Mouse (Mus musculus) CD4-positive, CD25-positive, alpha-beta regulatory T cell, adult 2 months (primary cell): ENCODE data around the gene Coq6.
"Not testable (repeated sequence)": the region's sequence is repeated elsewhere in the genome, so short reads cannot be mapped to it uniquely, and the experiment has no call there.

Experiments
- DNase-seq: peaks from one replicate; pipeline ENCODE4 v3.0.0-alpha.2; 2012; ENCODE audit warnings: low read depth, low spot score

The Coq6 gene

GRCm38 (mm10) chr12:84361555-84362489, at the start of gene Coq6, which contains the start of gene Fam161b:
Coq6 (plus strand) TSS chr12:84361657.
Fam161b (minus strand) TSS chr12:84361833.
- peak; percentile 97 for DNase-seq

DNA sequence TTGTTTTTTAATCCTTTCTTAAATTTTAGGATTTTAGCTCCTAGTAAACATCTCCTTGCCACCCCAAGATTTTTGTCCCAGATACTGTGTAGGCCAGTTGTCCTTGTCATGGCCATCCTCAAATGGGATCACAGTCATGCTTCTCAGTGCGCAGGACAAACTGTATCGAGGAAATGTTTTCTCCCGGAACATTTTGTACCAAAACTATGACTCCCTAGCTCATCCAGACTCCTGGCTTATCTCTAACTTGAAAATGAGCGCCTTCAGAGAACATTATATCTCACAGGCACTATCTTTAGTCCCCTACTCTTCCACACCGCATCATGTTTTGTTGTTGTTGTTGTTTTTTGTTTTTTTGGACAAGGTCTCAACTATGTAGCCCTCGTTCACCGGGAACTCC, 45.5 kb upstream of the Coq6 start:
- no peak for DNase-seq

GRCm38 (mm10) chr12:84316721-84317621, 44.5 kb upstream of the Coq6 start, which contains the start of gene Zfp410:
Zfp410 (plus strand) TSS chr12:84316852.
- DNase-seq = peak; percentile 81

GRCm38 (mm10) chr12:84327111-84327512, 34.3 kb upstream of the Coq6 start:
- DNase-seq = no peak

- no peak for DNase-seq
Observed at GRCm38 (mm10) chr12:84336963-84337625, 24.4 kb upstream of the Coq6 start.

DNA sequence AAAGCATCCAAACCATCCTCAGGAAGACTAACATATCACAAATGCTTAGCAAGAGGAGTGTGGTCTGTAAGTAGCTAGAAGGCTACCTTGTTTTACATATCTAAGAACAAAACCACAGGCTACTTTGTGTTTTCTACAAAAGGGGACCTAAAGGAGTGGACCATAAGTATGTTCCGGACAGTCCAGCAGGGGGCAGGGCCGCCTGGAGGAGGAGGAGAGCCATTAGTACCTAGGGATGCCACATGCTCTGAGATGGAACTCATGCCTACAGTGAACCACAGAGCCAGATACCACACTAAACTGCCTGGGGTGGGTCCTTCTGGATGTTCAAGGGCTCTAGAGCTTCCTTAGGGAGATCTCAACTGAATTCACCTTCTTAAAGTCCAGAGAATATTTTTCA, 14.3 kb upstream of the Coq6 start:
- DNase-seq = peak; percentile 34

DNA sequence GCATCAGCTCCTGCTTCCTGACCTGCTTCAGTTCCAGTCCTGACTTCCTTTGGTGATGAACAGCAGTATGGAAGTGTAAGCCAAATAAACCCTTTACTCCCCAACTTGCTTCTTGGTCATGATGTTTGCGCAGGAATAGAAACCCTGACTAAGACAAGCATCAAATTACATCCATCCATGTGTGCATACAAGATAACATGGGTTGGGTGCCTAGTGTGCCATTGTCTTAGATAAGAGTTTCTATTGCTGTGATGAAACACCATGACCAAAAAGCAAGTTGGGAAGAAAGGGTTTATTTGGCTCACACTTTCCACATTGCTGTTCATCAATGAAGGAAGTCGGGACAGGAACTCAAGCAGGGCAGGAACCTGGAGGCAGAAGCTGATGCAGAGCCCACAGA, 2.8 kb upstream of the Coq6 start:
- DNase-seq = not testable (repeated sequence)

- DNase-seq = no peak
Observed at GRCm38 (mm10) chr12:84362872-84363271, 1.4 kb downstream of the Coq6 start.

DNA sequence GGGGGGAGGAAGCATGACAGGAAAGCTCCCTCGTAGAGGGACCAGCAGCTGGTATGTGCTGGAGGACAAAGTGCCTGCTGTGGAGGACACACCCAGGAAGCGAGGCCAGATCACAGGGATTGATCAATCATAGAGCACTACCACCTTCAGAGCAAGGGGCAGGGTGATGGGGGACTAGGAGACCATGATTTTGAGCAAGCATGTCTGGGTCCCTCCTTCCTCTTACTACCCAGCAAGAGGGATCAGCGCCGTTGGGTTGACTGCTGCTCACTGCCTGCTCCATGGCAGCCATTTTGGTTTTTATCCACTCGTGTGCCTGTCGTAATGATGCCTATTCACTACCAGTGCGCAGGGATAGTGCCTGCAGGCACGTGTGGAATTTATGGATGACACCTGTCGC, 2.8 kb downstream of the Coq6 start:
- no peak for DNase-seq

GRCm38 (mm10) chr12:84365137-84365536, 3.7 kb downstream of the Coq6 start:
- DNase-seq = no peak

GRCm38 (mm10) chr12:84366971-84367370, 5.5 kb downstream of the Coq6 start:
- peak; percentile 32 for DNase-seq

- no peak for DNase-seq
Observed at GRCm38 (mm10) chr12:84371647-84372046, 10.2 kb downstream of the Coq6 start.

DNA sequence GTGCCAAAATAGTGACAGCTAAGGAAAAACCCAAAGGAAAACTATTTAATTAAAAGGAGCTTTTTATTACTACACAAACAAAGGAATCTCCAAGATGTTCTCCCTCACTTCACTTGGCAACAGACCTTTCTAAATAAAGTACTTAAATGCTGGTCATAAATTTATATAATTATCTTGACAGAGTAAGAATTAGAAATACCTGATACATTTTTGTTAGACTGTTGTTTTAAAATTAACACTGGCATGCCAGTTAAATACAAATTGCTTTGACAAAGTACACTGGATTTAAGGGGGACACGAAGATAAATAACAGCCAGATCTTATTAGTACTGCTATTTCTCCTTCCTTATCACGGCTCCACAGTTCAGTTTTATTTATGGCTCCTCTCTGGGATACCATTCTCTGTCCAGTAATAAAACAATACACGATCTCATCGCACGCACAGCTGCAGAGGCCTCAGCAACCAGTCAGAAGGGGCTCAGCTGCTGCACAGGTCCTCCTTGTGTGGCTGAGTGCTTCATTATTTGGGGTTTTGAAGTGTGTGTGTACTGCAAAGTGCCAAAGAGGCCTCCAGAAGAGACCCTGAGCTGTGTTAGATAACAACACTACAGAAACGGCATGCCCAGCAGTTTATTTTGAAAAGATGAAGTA, 12.5 kb downstream of the Coq6 start:
- no peak for DNase-seq

GRCm38 (mm10) chr12:84382369-84382768, 20.9 kb downstream of the Coq6 start:
- no peak for DNase-seq

DNA sequence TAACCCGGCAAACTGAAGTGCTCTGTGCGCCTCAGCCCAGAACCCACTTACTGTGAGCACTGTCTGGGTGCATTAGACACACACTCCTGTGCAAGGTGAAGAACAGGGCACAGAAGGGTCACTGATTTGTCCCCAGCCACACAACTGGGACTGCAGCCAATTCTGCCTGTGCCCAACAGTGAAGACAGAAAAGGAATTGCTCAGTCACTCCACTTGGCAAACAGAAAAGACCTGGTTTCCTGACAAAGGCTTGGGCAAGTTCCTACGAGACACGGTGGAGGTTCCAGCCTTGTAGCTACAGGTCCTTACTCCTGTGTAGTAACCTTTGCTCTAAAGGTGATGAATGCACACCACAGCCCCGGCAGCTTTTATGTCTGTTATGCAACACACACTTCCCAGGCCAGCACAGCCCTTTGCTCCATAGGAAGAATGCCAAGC, 23.2 kb downstream of the Coq6 start:
- no peak for DNase-seq

DNA sequence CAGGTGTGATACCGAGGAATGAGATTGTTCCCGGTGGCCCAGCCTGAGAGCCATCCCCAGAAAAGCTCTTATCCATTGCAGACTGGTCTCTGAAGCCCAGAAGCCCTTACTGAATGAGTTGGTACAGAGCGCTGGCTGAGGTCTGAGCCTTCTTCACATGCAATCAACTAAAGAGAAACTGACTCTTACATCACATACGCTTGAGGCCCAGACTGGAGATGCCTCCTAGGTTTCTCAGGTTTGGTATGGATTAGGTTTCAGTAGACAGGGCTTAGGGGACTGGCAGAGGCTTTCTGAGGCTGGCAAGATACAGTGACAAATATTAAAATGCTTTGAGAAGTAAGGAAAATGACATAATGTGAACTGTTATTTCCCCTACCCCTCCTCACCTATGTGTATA, 24.0 kb downstream of the Coq6 start:
- no peak for DNase-seq

DNA sequence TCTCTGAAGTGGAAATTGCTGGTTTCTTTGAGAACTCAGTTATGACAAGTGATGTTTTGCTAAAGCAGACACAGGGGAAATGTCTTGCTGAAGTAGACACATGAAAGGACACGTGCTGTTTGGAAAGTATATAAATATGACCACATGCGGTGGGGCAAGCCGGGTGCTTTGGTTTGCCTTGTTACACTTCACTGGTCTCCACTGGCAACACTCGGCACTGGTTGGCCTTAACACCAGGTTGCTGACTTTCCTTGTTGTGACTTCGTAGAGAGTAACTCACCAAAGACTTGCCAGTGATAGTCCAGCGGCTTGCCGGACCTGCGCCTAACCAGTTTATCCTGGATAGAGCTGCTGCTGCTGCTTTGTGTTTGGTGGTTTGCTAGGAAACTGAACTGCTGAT, 26.6 kb downstream of the Coq6 start:
- DNase-seq = no peak

- DNase-seq = peak; percentile 57
Observed at GRCm38 (mm10) chr12:84388774-84389400, 27.4 kb downstream of the Coq6 start.

- DNase-seq = no peak
Observed at GRCm38 (mm10) chr12:84390336-84390735, 28.9 kb downstream of the Coq6 start.

GRCm38 (mm10) chr12:84392681-84393080, 31.2 kb downstream of the Coq6 start:
- no peak for DNase-seq

GRCm38 (mm10) chr12:84393847-84394246, 32.4 kb downstream of the Coq6 start:
- DNase-seq = no peak
